Mouse (Mus musculus): Measurements from ENCODE around the gene Stfa2l1. TPM values are rescaled to one million over a fixed set of nuclear protein-coding genes. Genes with fewer than 3 reads are reported as not detected.
"Not testable (repeated sequence)": the region's sequence is repeated elsewhere in the genome, so short reads cannot be mapped to it uniquely, and the experiment has no call there.

The Stfa2l1 gene
- polyA plus RNA-seq (2014; fragmentation: Nextera tagmentation; extraction: Ambion mirVana) = not detected in 2 replicates

DNA sequence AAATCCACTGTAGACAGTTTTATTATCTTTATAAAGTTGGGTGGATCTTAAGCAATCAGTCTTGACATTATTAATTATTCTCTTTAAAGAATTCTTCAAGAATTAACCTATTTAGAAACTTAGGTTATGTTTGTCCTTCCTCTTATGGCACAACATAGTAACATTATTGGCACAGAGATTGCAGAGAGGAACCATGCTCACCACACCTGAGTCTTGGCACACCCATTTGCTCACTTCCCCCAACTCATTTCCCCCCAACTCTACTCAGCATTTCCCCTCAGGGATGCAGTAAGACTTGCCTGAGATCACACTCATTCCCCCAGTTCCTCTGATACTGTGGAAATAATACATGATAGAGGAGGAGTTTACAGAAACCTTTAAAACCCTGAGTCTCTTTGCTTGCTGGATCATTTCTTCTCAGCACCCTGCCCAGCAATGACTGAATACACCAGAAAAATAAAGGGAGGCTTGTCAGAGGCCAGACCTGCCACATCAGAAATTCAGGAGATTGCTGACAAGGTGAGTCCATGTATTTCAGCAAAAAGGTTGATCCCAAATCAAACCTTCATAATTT is at the start of gene Stfa2l1:
TSS of gene Stfa2l1 (plus strand) at position 410 of the 574 bp plus-strand sequence.
- Histone ChIP-seq H3K9me3 (replicated peaks; ENCODE audit: control insufficient read depth, low read length) (no peaks in the 10 kb centered on the region), H3K4me3 (ENCODE audit: low read depth, low read length) (no peak within 1 kb of the TSS), H3K27ac (ENCODE audit: low read depth, low read length) (no peak within 1 kb of the TSS), H3K36me3 (ENCODE audit: control insufficient read depth, insufficient read depth, low read length) (no peaks in the 10 kb centered on the region), H3K4me1 (ENCODE audit: control insufficient read depth, insufficient read depth, low read length) (no peaks in the 10 kb centered on the region), H3K27me3 (ENCODE audit: control insufficient read depth, insufficient read depth, low read length) (no peaks in the 10 kb centered on the region), H3K9ac (ENCODE audit: low read depth, low read length) (no peak within 1 kb of the TSS), H3K4me2 (no peak within 1 kb of the TSS)
- no peak for ATAC-seq (replicated peaks; ENCODE audit: insufficient number of reproducible peaks, low FRiP score, low TSS enrichment)

DNA sequence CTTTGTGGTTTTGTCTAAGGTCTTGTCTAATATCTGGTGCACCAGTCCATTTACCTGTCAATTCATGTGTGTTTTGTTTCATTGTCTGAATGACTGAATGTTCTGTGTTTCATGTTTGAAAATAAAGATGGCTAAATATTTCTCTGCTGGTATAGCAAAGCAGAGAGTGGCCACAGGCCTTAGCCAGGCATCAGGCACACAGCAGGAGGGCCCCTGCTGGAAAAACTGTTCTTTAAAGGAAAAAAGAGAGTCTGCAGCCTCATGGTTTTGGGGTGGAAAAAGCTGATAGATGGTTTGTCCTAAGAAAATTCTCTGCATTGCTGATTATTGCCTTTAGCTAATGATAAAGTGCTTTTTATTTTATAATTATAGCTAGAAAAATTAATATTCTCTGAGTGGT is 45.1 kb upstream of the Stfa2l1 start:
- not testable (repeated sequence) for ATAC-seq (replicated peaks; ENCODE audit: insufficient number of reproducible peaks, low FRiP score, low TSS enrichment); H3K27me3 ChIP-seq (ENCODE audit: control insufficient read depth, insufficient read depth, low read length); H3K4me1 ChIP-seq (ENCODE audit: control insufficient read depth, insufficient read depth, low read length)

DNA sequence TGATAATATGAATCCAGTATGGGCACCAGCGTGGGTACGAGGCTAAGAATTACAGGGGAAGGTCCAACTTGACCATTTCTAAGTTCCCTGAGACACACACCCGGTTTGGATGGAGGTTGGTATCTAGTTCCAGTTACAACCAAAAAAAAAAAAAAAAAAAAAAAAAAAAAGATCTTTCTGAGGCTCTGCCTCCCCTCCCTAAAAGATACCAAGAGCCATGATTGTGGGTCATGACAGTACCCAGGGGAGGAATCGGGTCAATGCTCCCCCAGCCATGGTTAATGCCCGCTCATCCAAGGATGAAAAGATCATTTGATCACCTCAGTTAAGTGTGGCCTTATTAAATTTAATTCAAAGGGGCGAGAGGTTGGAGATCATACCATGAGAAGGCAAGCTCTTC is 40.9 kb upstream of the Stfa2l1 start:
- H3K4me1 ChIP-seq (ENCODE audit: control insufficient read depth, insufficient read depth, low read length); H3K27me3 ChIP-seq (ENCODE audit: control insufficient read depth, insufficient read depth, low read length); H3K4me3 ChIP-seq (ENCODE audit: low read depth, low read length); ATAC-seq (replicated peaks; ENCODE audit: insufficient number of reproducible peaks, low FRiP score, low TSS enrichment); H3K36me3 ChIP-seq (ENCODE audit: control insufficient read depth, insufficient read depth, low read length); H3K27ac ChIP-seq (ENCODE audit: low read depth, low read length); H3K4me2 ChIP-seq; H3K9me3 ChIP-seq (replicated peaks; ENCODE audit: control insufficient read depth, low read length); H3K9ac ChIP-seq (ENCODE audit: low read depth, low read length): not testable (repeated sequence)
- WGBS (ENCODE audit: insufficient replicate concordance) = 82% methylated on average over 6 of the region's 6 CpGs

More for the DNA sequence above, 45.1 kb upstream of the Stfa2l1 start:
- H3K36me3 ChIP-seq (ENCODE audit: control insufficient read depth, insufficient read depth, low read length); H3K4me2 ChIP-seq; H3K27ac ChIP-seq (ENCODE audit: low read depth, low read length); H3K9me3 ChIP-seq (replicated peaks; ENCODE audit: control insufficient read depth, low read length); H3K4me3 ChIP-seq (ENCODE audit: low read depth, low read length); H3K9ac ChIP-seq (ENCODE audit: low read depth, low read length): not testable (repeated sequence)

DNA sequence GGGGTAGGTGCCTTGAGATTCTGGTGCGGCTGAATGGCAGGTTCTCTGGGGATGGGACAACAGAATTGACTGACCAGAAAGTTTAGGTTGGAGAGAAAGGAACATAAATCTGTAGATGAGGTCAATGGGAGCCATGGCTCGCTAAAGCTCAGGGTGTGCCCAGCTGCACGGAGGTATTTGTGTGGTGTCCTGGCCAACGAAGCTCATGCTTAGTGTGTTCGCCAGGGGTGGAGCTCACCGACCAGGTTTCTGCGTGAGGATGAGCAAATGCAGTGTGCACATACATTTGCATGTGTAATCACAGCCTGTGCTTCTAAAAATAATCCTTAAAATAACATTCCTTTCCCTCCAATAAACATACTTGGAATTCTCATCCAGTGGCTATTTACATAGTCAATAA is 28.5 kb upstream of the Stfa2l1 start:
- Histone ChIP-seq H3K9me3 (replicated peaks; ENCODE audit: control insufficient read depth, low read length) (no peaks in the 10 kb centered on the region), H3K36me3 (ENCODE audit: control insufficient read depth, insufficient read depth, low read length) (no peaks in the 10 kb centered on the region), H3K4me2 (no peak overlapping the region), H3K27ac (ENCODE audit: low read depth, low read length) (no peak overlapping the region), H3K4me1 (ENCODE audit: control insufficient read depth, insufficient read depth, low read length) (no peaks in the 10 kb centered on the region), H3K4me3 (ENCODE audit: low read depth, low read length) (no peak overlapping the region), H3K27me3 (ENCODE audit: control insufficient read depth, insufficient read depth, low read length) (no peaks in the 10 kb centered on the region), H3K9ac (ENCODE audit: low read depth, low read length) (no peak overlapping the region)
- WGBS (ENCODE audit: insufficient replicate concordance) = 87% methylated on average over 7 of the region's 7 CpGs
- ATAC-seq (replicated peaks; ENCODE audit: insufficient number of reproducible peaks, low FRiP score, low TSS enrichment) = no peak

DNA sequence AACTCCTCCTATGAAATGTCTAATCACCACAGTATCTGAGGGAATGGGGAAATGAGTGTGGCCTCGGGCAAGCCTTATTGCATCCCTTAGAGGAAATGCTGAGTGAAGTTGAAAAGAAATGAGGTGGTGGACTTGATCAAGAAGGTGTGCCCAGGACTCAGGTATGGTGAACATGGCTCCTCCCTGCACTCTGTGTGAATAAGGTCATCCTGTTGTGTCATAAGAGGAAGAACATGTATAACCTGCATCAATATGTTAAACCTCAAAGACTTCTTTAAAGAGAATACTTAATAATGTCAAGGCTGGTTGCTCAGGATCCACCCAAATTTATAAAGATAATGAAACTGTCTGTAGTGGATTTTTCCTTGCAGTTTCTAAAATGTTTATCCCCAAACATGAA is 25.5 kb upstream of the Stfa2l1 start, which contains the start of gene Csta1:
TSS of gene Csta1 (minus strand) at position 101 of the 400 bp plus-strand sequence.
- H3K27ac ChIP-seq (ENCODE audit: low read depth, low read length) = no peak within 1 kb of the TSS
- 63% methylated on average over 1 of the region's 1 CpGs for WGBS (ENCODE audit: insufficient replicate concordance)
- ATAC-seq (replicated peaks; ENCODE audit: insufficient number of reproducible peaks, low FRiP score, low TSS enrichment) = no peak

DNA sequence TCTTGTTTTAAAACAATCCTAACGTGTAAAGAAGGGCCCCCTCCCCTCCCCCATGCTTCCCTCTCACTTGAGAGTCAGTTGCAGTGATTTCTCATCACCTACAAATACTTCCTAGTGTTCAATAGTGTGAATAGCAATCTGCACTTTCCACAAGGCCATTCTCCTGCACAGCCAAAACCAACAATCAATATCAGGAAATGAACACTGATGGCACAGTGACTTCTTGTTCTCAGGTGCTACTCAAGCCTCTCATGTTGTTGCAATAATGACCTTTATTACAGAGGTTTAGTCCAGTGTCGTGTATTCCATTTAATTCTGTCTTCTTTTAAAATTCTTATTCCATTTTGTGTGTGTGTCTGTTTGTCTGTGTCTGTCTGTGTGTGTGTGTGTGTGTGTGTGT is 18.4 kb upstream of the Stfa2l1 start:
- 72% methylated on average over 2 of the region's 2 CpGs for WGBS (ENCODE audit: insufficient replicate concordance)
- Histone ChIP-seq H3K27ac (ENCODE audit: low read depth, low read length) (no peak overlapping the region), H3K27me3 (ENCODE audit: control insufficient read depth, insufficient read depth, low read length) (no peaks in the 10 kb centered on the region), H3K36me3 (ENCODE audit: control insufficient read depth, insufficient read depth, low read length) (no peaks in the 10 kb centered on the region), H3K4me3 (ENCODE audit: low read depth, low read length) (no peak overlapping the region), H3K9me3 (replicated peaks; ENCODE audit: control insufficient read depth, low read length) (no peaks in the 10 kb centered on the region), H3K4me1 (ENCODE audit: control insufficient read depth, insufficient read depth, low read length) (no peaks in the 10 kb centered on the region), H3K4me2 (no peak overlapping the region), H3K9ac (ENCODE audit: low read depth, low read length) (no peak overlapping the region)
- ATAC-seq (replicated peaks; ENCODE audit: insufficient number of reproducible peaks, low FRiP score, low TSS enrichment) = no peak

More for the DNA sequence above, 25.5 kb upstream of the Stfa2l1 start, which contains the start of gene Csta1:
- Histone ChIP-seq H3K9me3 (replicated peaks; ENCODE audit: control insufficient read depth, low read length) (no peaks in the 10 kb centered on the region), H3K4me1 (ENCODE audit: control insufficient read depth, insufficient read depth, low read length) (no peaks in the 10 kb centered on the region), H3K27me3 (ENCODE audit: control insufficient read depth, insufficient read depth, low read length) (no peaks in the 10 kb centered on the region), H3K4me3 (ENCODE audit: low read depth, low read length) (no peak within 1 kb of the TSS), H3K4me2 (no peak within 1 kb of the TSS), H3K36me3 (ENCODE audit: control insufficient read depth, insufficient read depth, low read length) (no peaks in the 10 kb centered on the region), H3K9ac (ENCODE audit: low read depth, low read length) (no peak within 1 kb of the TSS)

DNA sequence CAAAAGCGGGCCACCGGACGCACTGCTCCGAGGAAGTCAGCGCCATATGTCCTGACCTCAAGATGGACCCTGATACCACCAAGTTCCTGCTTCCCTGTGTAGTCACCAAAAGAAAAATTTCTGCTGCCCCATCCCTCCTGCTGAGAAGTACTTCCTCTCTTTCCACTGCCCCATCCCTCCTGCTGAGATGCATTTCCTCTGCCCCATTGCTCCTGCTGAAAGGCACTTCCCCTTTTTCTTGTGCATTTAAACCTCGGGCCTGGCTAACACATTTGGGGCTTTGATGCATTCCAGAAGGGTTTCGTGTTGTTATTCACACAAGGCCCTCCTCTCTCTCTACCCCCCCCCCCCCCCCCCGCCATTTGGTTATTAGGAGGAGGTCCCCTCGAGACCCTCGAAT is 11.2 kb downstream of the Stfa2l1 start:
- not testable (repeated sequence) for H3K9ac ChIP-seq (ENCODE audit: low read depth, low read length); H3K9me3 ChIP-seq (replicated peaks; ENCODE audit: control insufficient read depth, low read length); ATAC-seq (replicated peaks; ENCODE audit: insufficient number of reproducible peaks, low FRiP score, low TSS enrichment); H3K4me2 ChIP-seq; H3K27ac ChIP-seq (ENCODE audit: low read depth, low read length); H3K4me3 ChIP-seq (ENCODE audit: low read depth, low read length); H3K27me3 ChIP-seq (ENCODE audit: control insufficient read depth, insufficient read depth, low read length); H3K36me3 ChIP-seq (ENCODE audit: control insufficient read depth, insufficient read depth, low read length); H3K4me1 ChIP-seq (ENCODE audit: control insufficient read depth, insufficient read depth, low read length)
- 87% methylated on average over 9 of the region's 10 CpGs for WGBS (ENCODE audit: insufficient replicate concordance)

DNA sequence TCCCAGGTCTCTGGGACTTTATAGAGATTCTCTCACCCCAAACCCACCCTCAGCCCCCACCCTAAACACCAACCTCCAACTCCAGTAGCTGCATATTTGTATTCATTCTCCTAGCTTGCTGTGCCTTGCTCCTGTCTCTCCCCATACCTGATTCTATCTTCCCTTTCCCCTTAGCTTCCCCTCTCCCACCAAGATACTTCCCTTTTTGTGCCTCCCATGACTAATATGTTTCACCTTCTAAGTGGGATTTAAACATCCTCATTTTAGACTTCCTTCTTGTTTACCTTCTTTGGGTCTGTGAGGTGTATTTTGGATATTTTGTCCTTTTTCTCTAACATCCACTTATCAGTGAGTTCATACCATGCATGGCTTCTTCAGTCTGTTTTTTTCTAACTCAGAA is 19.5 kb downstream of the Stfa2l1 start:
- Histone ChIP-seq H3K4me2 (no peak overlapping the region), H3K27me3 (ENCODE audit: control insufficient read depth, insufficient read depth, low read length) (no peaks in the 10 kb centered on the region), H3K4me3 (ENCODE audit: low read depth, low read length) (no peak overlapping the region), H3K4me1 (ENCODE audit: control insufficient read depth, insufficient read depth, low read length) (no peaks in the 10 kb centered on the region), H3K27ac (ENCODE audit: low read depth, low read length) (no peak overlapping the region), H3K36me3 (ENCODE audit: control insufficient read depth, insufficient read depth, low read length) (no peaks in the 10 kb centered on the region), H3K9ac (ENCODE audit: low read depth, low read length) (no peak overlapping the region), H3K9me3 (replicated peaks; ENCODE audit: control insufficient read depth, low read length) (0 out of 2 replicates have a peak, but pooled peaks cover 2% of the 10 kb centered on the region)
- ATAC-seq (replicated peaks; ENCODE audit: insufficient number of reproducible peaks, low FRiP score, low TSS enrichment) = no peak

DNA sequence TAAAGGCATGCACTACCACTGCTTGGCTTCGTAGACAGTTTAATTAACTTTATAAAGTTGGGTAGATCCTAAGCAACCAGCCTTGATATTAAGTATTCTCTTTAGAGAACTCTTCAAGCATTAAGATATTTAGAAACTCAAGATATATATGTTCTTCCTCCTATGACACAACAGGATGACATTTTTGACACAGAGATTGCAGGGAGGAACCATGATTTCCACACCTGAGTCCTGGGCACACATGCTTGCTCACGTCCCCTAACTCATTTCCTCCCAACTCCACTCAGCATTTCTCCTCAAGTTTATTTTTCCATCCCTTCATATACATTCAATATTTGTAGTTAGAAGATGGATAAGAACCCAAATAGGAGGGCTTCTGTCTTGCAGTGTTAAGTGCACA is 23.3 kb downstream of the Stfa2l1 start:
- no peak overlapping the region for H3K4me2 ChIP-seq
- no peak overlapping the region for H3K9ac ChIP-seq (ENCODE audit: low read depth, low read length)
- WGBS (ENCODE audit: insufficient replicate concordance) = 70% methylated on average over 2 of the region's 2 CpGs
- H3K27me3 ChIP-seq (ENCODE audit: control insufficient read depth, insufficient read depth, low read length) = no peaks in the 10 kb centered on the region
- H3K4me3 ChIP-seq (ENCODE audit: low read depth, low read length) = no peak overlapping the region
- H3K36me3 ChIP-seq (ENCODE audit: control insufficient read depth, insufficient read depth, low read length) = no peaks in the 10 kb centered on the region
- no peak for ATAC-seq (replicated peaks; ENCODE audit: insufficient number of reproducible peaks, low FRiP score, low TSS enrichment)
- 0 out of 2 replicates have a peak, but pooled peaks cover 1% of the 10 kb centered on the region for H3K9me3 ChIP-seq (replicated peaks; ENCODE audit: control insufficient read depth, low read length)
- no peaks in the 10 kb centered on the region for H3K4me1 ChIP-seq (ENCODE audit: control insufficient read depth, insufficient read depth, low read length)
- H3K27ac ChIP-seq (ENCODE audit: low read depth, low read length) = no peak overlapping the region

All from heart, embryonic 11.5 days (tissue).